Mouse (Mus musculus): Measurements from ENCODE around the gene Mrps17.

DNA sequence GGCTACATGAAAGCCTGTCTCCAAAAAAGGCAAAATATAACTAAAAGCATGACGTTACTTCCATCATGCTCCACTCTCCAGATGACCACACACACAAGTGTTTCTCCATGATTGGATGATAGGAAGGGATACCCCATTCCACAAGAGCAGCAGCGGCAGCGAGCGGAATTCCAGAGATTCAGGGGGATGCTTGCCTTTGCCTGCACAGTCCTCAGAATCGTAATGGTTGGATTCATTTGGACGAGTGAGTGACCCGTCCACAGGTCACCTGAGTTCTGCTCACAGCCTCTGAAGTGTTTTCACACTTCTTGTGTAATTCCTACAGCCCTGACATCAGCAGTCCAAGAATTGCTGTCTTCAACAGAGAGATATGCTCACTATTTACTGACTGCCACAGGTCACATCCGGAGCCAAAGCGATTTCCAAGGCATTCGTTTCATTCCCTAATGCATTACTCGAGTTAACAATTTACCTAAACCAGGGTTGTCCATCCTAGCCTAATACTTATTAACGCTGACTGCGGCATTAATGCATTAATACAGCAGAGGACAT, 44.7 kb downstream of the Mrps17 start:
- no peak for TF ChIP-seq CTCF (IDR thresholded peaks at IDR 0.05; ENCODE audit: low read depth)
- no peak for TF ChIP-seq EP300 (IDR thresholded peaks at IDR 0.05; ENCODE audit: low read depth)
